Mouse (Mus musculus): Measurements from ENCODE around the gene Olfr613.
"Not testable (repeated sequence)": the region's sequence is repeated elsewhere in the genome, so short reads cannot be mapped to it uniquely, and the experiment has no call there.

Gene Olfr613

DNA sequence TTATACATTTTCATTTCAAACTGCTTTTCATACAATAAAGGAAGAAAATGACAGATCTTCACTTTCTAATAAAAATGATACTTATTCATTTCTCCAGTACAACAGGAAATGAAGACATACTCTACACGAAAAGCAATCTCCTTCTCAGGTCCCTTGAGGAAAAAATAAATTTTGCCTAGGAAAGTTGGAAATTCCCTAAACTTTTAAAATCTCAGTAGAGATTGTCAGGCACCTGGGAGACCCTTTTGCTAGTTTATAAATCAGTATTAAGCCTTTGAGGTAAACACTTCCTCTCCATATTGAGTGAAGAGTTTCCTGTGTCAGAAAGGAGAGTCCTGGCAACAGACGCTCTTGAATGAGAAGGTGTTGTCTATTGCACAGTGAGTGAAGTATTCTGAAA, at the start of gene Olfr613:
TSS of gene Olfr613 (plus strand) at position 301 of the 400 bp plus-strand sequence.
- DNase-seq = no peak

- no peak for DNase-seq
Measured at GRCm38 (mm10) chr7:103512022-103512421, 35.9 kb upstream of the Olfr613 start, which contains the start of gene Olfr610. Gene Olfr610 (minus strand): TSS chr7:103512122.

DNA sequence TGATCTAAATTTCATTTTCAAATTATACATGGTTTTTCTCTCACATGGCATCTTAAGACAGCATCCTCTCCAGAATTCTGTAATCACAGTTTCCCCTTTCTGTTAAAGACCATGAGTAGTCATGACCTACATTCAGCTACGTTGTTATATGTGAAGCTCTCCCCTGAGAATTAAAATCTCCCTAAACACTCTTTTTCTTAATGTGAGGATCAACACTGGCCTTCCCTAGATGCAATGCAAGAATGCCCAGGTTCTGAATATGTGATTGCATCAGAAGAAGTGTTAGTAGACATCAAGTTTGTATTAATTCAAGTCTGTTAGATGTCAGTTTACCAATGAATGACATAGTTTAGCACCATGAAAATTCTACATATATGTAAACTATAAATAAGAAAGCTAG, 27.1 kb upstream of the Olfr613 start, which contains the start of gene Olfr611:
TSS of gene Olfr611 (minus strand) at position 101 of the 400 bp plus-strand sequence.
- not testable (repeated sequence) for DNase-seq

- DNase-seq = not testable (repeated sequence)
Measured at GRCm38 (mm10) chr7:103542617-103543016, 5.3 kb upstream of the Olfr613 start, which contains the start of gene Olfr612. Gene Olfr612 (minus strand): TSS chr7:103542717.

- no peak for DNase-seq
Measured at GRCm38 (mm10) chr7:103555779-103556178, 7.9 kb downstream of the Olfr613 start, which contains the start of gene Olfr615. Gene Olfr615 (plus strand): TSS chr7:103556079.

- no peak for DNase-seq
Measured at GRCm38 (mm10) chr7:103569043-103569442, 21.2 kb downstream of the Olfr613 start, which contains the start of gene Olfr616. Gene Olfr616 (minus strand): TSS chr7:103569143.

DNA sequence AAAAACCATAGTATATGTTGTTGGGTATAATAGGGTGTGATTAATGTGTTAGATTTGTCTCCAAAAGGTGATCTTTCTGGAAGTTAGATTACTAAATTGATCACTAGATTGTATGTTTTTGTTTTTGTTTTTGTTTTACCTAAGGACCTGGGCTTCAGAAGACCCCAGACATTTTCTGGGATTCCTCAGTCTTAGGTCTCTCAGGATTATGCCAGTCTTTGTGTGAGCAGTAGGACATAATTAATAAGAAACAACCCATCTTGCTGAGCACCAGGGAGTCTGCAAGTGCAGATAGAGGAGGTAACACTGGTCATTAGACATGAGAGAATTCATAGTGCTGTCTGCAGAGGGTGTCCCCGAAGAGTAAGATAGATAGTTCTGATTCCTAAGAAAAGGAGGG, 24.9 kb downstream of the Olfr613 start, which contains the start of gene Olfr617:
TSS of gene Olfr617 (plus strand) at position 301 of the 400 bp plus-strand sequence.
- DNase-seq = no peak

- DNase-seq = no peak
Measured at GRCm38 (mm10) chr7:103589803-103590202, 41.9 kb downstream of the Olfr613 start, which contains the start of gene Olfr618. Gene Olfr618 (plus strand): TSS chr7:103590103.

DNA sequence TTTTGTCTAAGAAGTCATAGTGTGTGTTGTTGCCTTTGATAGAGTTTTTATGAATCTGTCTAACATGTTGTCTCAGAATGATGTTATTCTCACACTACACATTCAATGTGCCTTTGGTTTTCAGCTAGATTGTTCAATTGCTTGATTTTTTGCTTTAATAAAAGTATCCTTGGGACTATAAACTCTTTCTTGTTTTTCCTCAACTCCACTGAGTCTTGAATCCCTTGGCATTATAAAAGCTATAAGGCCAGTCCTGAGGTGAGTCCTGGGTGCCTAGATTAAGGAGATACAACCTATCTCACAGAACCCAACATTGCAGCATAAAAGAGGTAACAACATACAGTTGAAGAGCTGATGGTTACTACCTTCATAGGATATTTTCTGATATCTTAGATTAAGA, 52.4 kb downstream of the Olfr613 start, which contains the start of gene Olfr619:
TSS of gene Olfr619 (plus strand) at position 301 of the 400 bp plus-strand sequence.
- DNase-seq = no peak
